In genomic region chr4:40700216-40700615, GRCm38 (mm10) we compare ENCODE assay signal across 11 mouse cellular contexts. TPM values are rescaled to one million over a fixed set of nuclear protein-coding genes. Genes with fewer than 3 reads are reported as not detected.
DNase-seq lines count a peak whose midpoint lies in the region; ATAC-seq lines count a peak whose summit lies in the region.
"Had no signal": no experiment of that assay in that cellular context is flagged by ENCODE, and none has a peak within 500 bp of the region (broad histone marks: within the 10 kb centered on the region; RNA-seq: fewer than 3 reads in every experiment).

No protein-coding gene starts in this region.

- WGBS in intestine, embryonic 16.5 days = 58% methylated on average over 8 of the region's 8 CpGs
- 37% methylated on average over 8 of the region's 8 CpGs for WGBS in large intestine, adult 2 months

- H3K9ac ChIP-seq in intestine, embryonic 16.5 days (ENCODE audit: low read depth, low read length) = peak overlapping the region; percentile 18; the same call in 1 of the 2 replicates
- H3K9ac ChIP-seq: lung, embryonic 14.5 days had no signal

- DNase-seq in adrenal gland, postnatal 25 days = peak; percentile 13
- peak; percentile 76 for DNase-seq in large intestine, adult 2 months (ENCODE audit: low read depth, low spot score)
- DNase-seq in lung, postnatal 4 days = peak; percentile 26 to 54
- DNase-seq in layer of hippocampus, postnatal 36 days = no peak
- no peak for DNase-seq in gastrocnemius, postnatal 4 days (ENCODE audit: low spot score in 2 of 2)
- DNase-seq: gastrocnemius, postnatal 14 days; heart, postnatal 4 days; lung, embryonic 14.5 days; right cerebral cortex, postnatal 14 days had no signal

- H3K4me3 ChIP-seq in intestine, embryonic 16.5 days (ENCODE audit: low read length) = no peak overlapping the region

- H3K9me3 ChIP-seq in intestine, embryonic 16.5 days (ENCODE audit: control insufficient read depth, low read length) = no peaks in the 10 kb centered on the region

- peak overlapping the region; percentile 83 for H3K27ac ChIP-seq in intestine, embryonic 16.5 days (ENCODE audit: low read length)

- peak; percentile 75 for ATAC-seq in intestine, embryonic 16.5 days
- no peak for ATAC-seq in erythroblast, adult 5-6 weeks (replicated peaks; ENCODE audit: low FRiP score, poor library complexity, severe bottlenecking)

- no peaks in the 10 kb centered on the region for H3K36me3 ChIP-seq in intestine, embryonic 16.5 days (ENCODE audit: control insufficient read depth, insufficient read depth, low read length)

- no peaks in the 10 kb centered on the region for H3K27me3 ChIP-seq in intestine, embryonic 16.5 days (replicated peaks; ENCODE audit: control insufficient read depth, insufficient read depth, low read length)

- H3K4me2 ChIP-seq in intestine, embryonic 16.5 days (ENCODE audit: low read depth, low read length) = no peak overlapping the region
- H3K4me2 ChIP-seq: lung, embryonic 14.5 days had no signal

- peaks cover 25% of the 10 kb centered on the region for H3K4me1 ChIP-seq in intestine, embryonic 16.5 days (ENCODE audit: control insufficient read depth, insufficient read depth, low read length)

RNA-seq across cellular contexts. Expression of gene Aptx, which starts 2.8 kb away (rescaled TPM):
- total RNA-seq in adrenal gland, postnatal 25 days (2021) = 16.3 and 24.9 TPM in 2 replicates
- polyA plus RNA-seq in intestine, embryonic 16.5 days (2015; fragmentation: Nextera tagmentation; extraction: Ambion mirVana) = 21.7 and 22.3 TPM in 2 replicates
- 5.9 and 7.3 TPM in 2 replicates for polyA plus RNA-seq in large intestine, adult 2 months (2012; rRNA removed)
- 10 to 100 TPM; 23.4 to 28.7 TPM for total RNA-seq in layer of hippocampus, postnatal 36 days (2021)
- 1.2 and 3.6 TPM in 2 replicates for total RNA-seq in erythroblast, adult 5-6 weeks (2015; ENCODE audit: low replicate concordance)
- total RNA-seq in erythroblast, adult 5-6 weeks (2017; ENCODE audit: low replicate concordance) = 1.1 and 1.7 TPM in 2 replicates
- total RNA-seq in gastrocnemius, postnatal 4 days (2021) = 10 to 100 TPM; 18.9 to 20.9 TPM

RNA-seq across cellular contexts. Expression of gene Dnaja1, which starts 21.7 kb away (rescaled TPM):
- 235 and 424 TPM in 2 replicates for total RNA-seq in adrenal gland, postnatal 25 days (2021)
- 295 and 316 TPM in 2 replicates for polyA plus RNA-seq in intestine, embryonic 16.5 days (2015; fragmentation: Nextera tagmentation; extraction: Ambion mirVana)
- 9.2 and 11.4 TPM in 2 replicates for polyA plus RNA-seq in large intestine, adult 2 months (2012; rRNA removed)
- 100 to 1,000 TPM; 368 to 372 TPM for total RNA-seq in layer of hippocampus, postnatal 36 days (2021)
- 36.1 and 39.5 TPM in 2 replicates for total RNA-seq in erythroblast, adult 5-6 weeks (2015; ENCODE audit: low replicate concordance)
- total RNA-seq in erythroblast, adult 5-6 weeks (2017; ENCODE audit: low replicate concordance) = 45.3 and 78.4 TPM in 2 replicates
- total RNA-seq in gastrocnemius, postnatal 4 days (2021) = 100 to 1,000 TPM; 102 to 123 TPM

RNA-seq across cellular contexts. Expression of gene Smu1, which starts 57.5 kb away (rescaled TPM):
- total RNA-seq in adrenal gland, postnatal 25 days (2021) = 58.9 and 66.4 TPM in 2 replicates
- 136 and 145 TPM in 2 replicates for polyA plus RNA-seq in intestine, embryonic 16.5 days (2015; fragmentation: Nextera tagmentation; extraction: Ambion mirVana)
- 28.7 and 30.0 TPM in 2 replicates for polyA plus RNA-seq in large intestine, adult 2 months (2012; rRNA removed)
- 10 to 100 TPM; 51.4 to 55.3 TPM for total RNA-seq in layer of hippocampus, postnatal 36 days (2021)
- total RNA-seq in erythroblast, adult 5-6 weeks (2015; ENCODE audit: low replicate concordance) = 19.0 and 23.8 TPM in 2 replicates
- total RNA-seq in erythroblast, adult 5-6 weeks (2017; ENCODE audit: low replicate concordance) = 24.4 and 30.8 TPM in 2 replicates
- total RNA-seq in gastrocnemius, postnatal 4 days (2021) = 10 to 100 TPM; 45.3 to 47.3 TPM

Comparison
In these comparisons a context has a peak if more than half of its experiments do, and no peak if none do; other contexts are left out.
1. DNase-seq: peak in adrenal gland, postnatal 25 days (single experiment), large intestine, adult 2 months (single experiment) and lung, postnatal 4 days (2 of 2); none in layer of hippocampus, postnatal 36 days (0 of 2) and gastrocnemius, postnatal 4 days (0 of 2).